Mouse (Mus musculus): ENCODE data around the gene Rab14. TPM values are rescaled to one million over a fixed set of nuclear protein-coding genes. Genes with fewer than 3 reads are reported as not detected.

Rab14 gene
- polyA plus RNA-seq, 1 experiment, result 1,333 TPM

GRCm38 (mm10) chr2:35133891-35134290 lies 67.0 kb downstream of the Rab14 start:
- TF ChIP-seq GATA1 (IDR thresholded peaks at IDR 0.05; ENCODE audit: borderline replicate concordance, low read length) (no peak), FLI1 (IDR thresholded peaks at IDR 0.05; ENCODE audit: low read length) (no peak)
- no peaks in the 10 kb centered on the region for H3K9me3 ChIP-seq
- H3K27me3 ChIP-seq (replicated peaks), result no peaks in the 10 kb centered on the region
- H3K4me1 ChIP-seq, result peaks cover 24% of the 10 kb centered on the region
- H3K4me3 ChIP-seq (replicated peaks), result no peak overlapping the region
- peaks cover 62% of the 10 kb centered on the region for H3K36me3 ChIP-seq (replicated peaks; ENCODE audit: low read length)

GRCm38 (mm10) chr2:35132662-35133055 lies 68.3 kb downstream of the Rab14 start:
- TF ChIP-seq GATA1 (IDR thresholded peaks at IDR 0.05; ENCODE audit: borderline replicate concordance, low read length) (no peak), FLI1 (IDR thresholded peaks at IDR 0.05; ENCODE audit: low read length) (no peak)

GRCm38 (mm10) chr2:35131991-35132661 lies 68.8 kb downstream of the Rab14 start:
- H3K27me3 ChIP-seq (replicated peaks), result no peaks in the 10 kb centered on the region
- no peaks in the 10 kb centered on the region for H3K9me3 ChIP-seq
- peak overlapping the region; percentile 93 for H3K4me3 ChIP-seq (replicated peaks)
- TF ChIP-seq FLI1 (IDR thresholded peaks at IDR 0.05; ENCODE audit: low read length) (no peak), GATA1 (IDR thresholded peaks at IDR 0.05; ENCODE audit: borderline replicate concordance, low read length) (no peak)
- H3K4me1 ChIP-seq, result peaks cover 17% of the 10 kb centered on the region
- peaks cover 62% of the 10 kb centered on the region for H3K36me3 ChIP-seq (replicated peaks; ENCODE audit: low read length)

More at GRCm38 (mm10) chr2:35132662-35133055, 68.3 kb downstream of the Rab14 start:
- H3K36me3 ChIP-seq (replicated peaks; ENCODE audit: low read length), result peaks cover 62% of the 10 kb centered on the region
- H3K4me3 ChIP-seq (replicated peaks), result peak overlapping the region; percentile 93
- H3K27me3 ChIP-seq (replicated peaks), result no peaks in the 10 kb centered on the region
- H3K4me1 ChIP-seq, result peaks cover 17% of the 10 kb centered on the region
- no peaks in the 10 kb centered on the region for H3K9me3 ChIP-seq

GRCm38 (mm10) chr2:35131491-35131890 lies 69.4 kb downstream of the Rab14 start:
- Histone ChIP-seq H3K36me3 (replicated peaks; ENCODE audit: low read length) (peaks cover 58% of the 10 kb centered on the region), H3K4me3 (replicated peaks) (no peak overlapping the region), H3K4me1 (peaks cover 17% of the 10 kb centered on the region), H3K27me3 (replicated peaks) (no peaks in the 10 kb centered on the region), H3K9me3 (no peaks in the 10 kb centered on the region)
- no peak for TF ChIP-seq GATA1 (IDR thresholded peaks at IDR 0.05; ENCODE audit: borderline replicate concordance, low read length)
- no peak for TF ChIP-seq FLI1 (IDR thresholded peaks at IDR 0.05; ENCODE audit: low read length)

Other genes starting within 250 kb of the Rab14 start
- 0.44 TPM in 1 of 2 replicates, not detected in the other for gene Traf1, start 239.3 kb downstream of the Rab14 start, polyA plus RNA-seq (2012; ENCODE audit: insufficient read depth, low replicate concordance)
- gene Hc, start 139.7 kb downstream of the Rab14 start, polyA plus RNA-seq (2012; ENCODE audit: insufficient read depth, low replicate concordance), result not detected in 2 replicates
- gene AI182371, start 99.6 kb downstream of the Rab14 start, polyA plus RNA-seq (2012; ENCODE audit: insufficient read depth, low replicate concordance), result 0.23 TPM in 1 of 2 replicates, not detected in the other
- 4.0 and 4.8 TPM in 2 replicates for gene Cntrl, start 91.6 kb downstream of the Rab14 start, polyA plus RNA-seq (2012; ENCODE audit: insufficient read depth, low replicate concordance)
- gene Gsn, start 55.3 kb upstream of the Rab14 start, polyA plus RNA-seq (2012; ENCODE audit: insufficient read depth, low replicate concordance), result 240 and 422 TPM in 2 replicates
- 26.2 and 42.0 TPM in 2 replicates for gene Stom, start 135.9 kb upstream of the Rab14 start, polyA plus RNA-seq (2012; ENCODE audit: insufficient read depth, low replicate concordance)
- not detected in 2 replicates for gene 4930568D16Rik, start 166.6 kb upstream of the Rab14 start, polyA plus RNA-seq (2012; ENCODE audit: insufficient read depth, low replicate concordance)
- gene 4930402F06Rik, start 196.1 kb upstream of the Rab14 start, polyA plus RNA-seq (2012; ENCODE audit: insufficient read depth, low replicate concordance), result not detected in 2 replicates

Data from megakaryocyte, embryonic 14.5 days (primary cell).